Mouse (Mus musculus): ENCODE results near the gene Eif4ebp2. TPM values are rescaled to one million over a fixed set of nuclear protein-coding genes. Genes with fewer than 3 reads are reported as not detected.

Eif4ebp2 gene
- polyA plus RNA-seq, 1 experiment = 27.6 TPM

DNA sequence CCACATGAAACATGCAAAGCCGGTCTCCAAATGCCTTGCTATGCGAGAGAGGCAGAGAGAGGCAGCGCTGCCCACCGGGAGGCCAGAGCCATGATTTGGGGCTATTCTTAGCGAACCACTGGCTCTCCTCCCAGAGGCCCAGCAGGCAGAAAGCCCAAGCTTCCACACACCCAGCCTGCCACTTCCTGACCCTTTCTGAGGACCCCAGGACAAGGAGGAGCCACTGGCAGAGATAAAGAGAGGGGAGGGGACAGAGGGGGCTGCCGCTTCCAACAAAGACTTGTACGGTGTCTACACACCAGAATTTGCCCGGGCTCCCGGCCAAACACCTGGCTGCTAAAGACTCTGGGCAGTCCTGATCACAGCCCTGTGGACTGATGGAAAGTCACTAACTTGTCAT lies 72.3 kb downstream of the Eif4ebp2 start:
- TF ChIP-seq POLR2A (IDR thresholded peaks at IDR 0.05; ENCODE audit: extremely low read depth, insufficient read depth, low read length) (no peak), CTCF (IDR thresholded peaks at IDR 0.05; ENCODE audit: extremely low read depth, insufficient read depth, low read length) (no peak)
- Histone ChIP-seq H3K27ac (ENCODE audit: insufficient read depth, low read length) (no peak overlapping the region), H3K4me3 (ENCODE audit: insufficient read depth, low read length) (no peak overlapping the region), H3K4me1 (ENCODE audit: control insufficient read depth, insufficient read depth, low read length) (no peaks in the 10 kb centered on the region)

GRCm38 (mm10) chr10:61379340-61380040 lies 73.0 kb downstream of the Eif4ebp2 start:
- no peaks in the 10 kb centered on the region for H3K4me1 ChIP-seq (ENCODE audit: control insufficient read depth, insufficient read depth, low read length)
- H3K4me3 ChIP-seq (ENCODE audit: insufficient read depth, low read length) = no peak overlapping the region
- TF ChIP-seq POLR2A (IDR thresholded peaks at IDR 0.05; ENCODE audit: extremely low read depth, insufficient read depth, low read length) (no peak), CTCF (IDR thresholded peaks at IDR 0.05; ENCODE audit: extremely low read depth, insufficient read depth, low read length) (no peak)
- H3K27ac ChIP-seq (ENCODE audit: insufficient read depth, low read length) = no peak overlapping the region

DNA sequence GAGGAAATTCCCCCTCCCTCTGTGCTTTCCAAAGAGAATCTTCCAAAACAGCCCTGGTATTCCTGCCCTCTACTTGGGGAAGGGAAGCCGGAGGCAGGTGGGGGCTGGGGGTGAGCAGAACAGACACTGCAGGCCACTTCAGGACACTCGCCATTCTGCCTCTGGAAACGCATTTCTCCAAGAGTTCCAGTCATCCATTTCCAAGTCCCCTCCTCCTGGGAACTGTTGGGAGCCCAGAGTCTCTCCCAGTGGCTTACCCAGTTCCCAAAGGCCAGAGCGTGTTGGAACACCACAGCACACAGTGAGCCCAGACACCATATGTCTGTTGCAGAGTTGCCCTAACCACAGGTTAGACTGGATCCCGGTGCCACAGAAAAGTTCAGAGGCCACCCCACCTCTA lies 73.8 kb downstream of the Eif4ebp2 start:
- H3K4me1 ChIP-seq (ENCODE audit: control insufficient read depth, insufficient read depth, low read length) = no peaks in the 10 kb centered on the region
- H3K4me3 ChIP-seq (ENCODE audit: insufficient read depth, low read length) = no peak overlapping the region
- TF ChIP-seq POLR2A (IDR thresholded peaks at IDR 0.05; ENCODE audit: extremely low read depth, insufficient read depth, low read length) (no peak), CTCF (IDR thresholded peaks at IDR 0.05; ENCODE audit: extremely low read depth, insufficient read depth, low read length) (no peak)
- no peak overlapping the region for H3K27ac ChIP-seq (ENCODE audit: insufficient read depth, low read length)

Other genes with a start within 250 kb of the Eif4ebp2 start
- 0.23 and 0.29 TPM in 2 replicates for gene Adamts14, start 179.2 kb downstream of the Eif4ebp2 start, polyA plus RNA-seq (2012; rRNA removed)
- gene Prf1, start 154.8 kb downstream of the Eif4ebp2 start, polyA plus RNA-seq (2012; rRNA removed) = 0.11 TPM in 1 of 2 replicates, not detected in the other
- 10.3 and 13.1 TPM in 2 replicates for gene Pald1, start 69.1 kb downstream of the Eif4ebp2 start, polyA plus RNA-seq (2012; rRNA removed)
- 0.75 and 0.81 TPM in 2 replicates for gene Nodal, start 34.7 kb downstream of the Eif4ebp2 start, polyA plus RNA-seq (2012; rRNA removed)
- 21.1 and 22.8 TPM in 2 replicates for gene Lrrc20, start 23.1 kb upstream of the Eif4ebp2 start, polyA plus RNA-seq (2012; rRNA removed)
- 0.35 and 0.57 TPM in 2 replicates for gene Npffr1, start 142.8 kb upstream of the Eif4ebp2 start, polyA plus RNA-seq (2012; rRNA removed)
- gene Ppa1, start 195.9 kb upstream of the Eif4ebp2 start, polyA plus RNA-seq (2012; rRNA removed) = 98.7 and 108 TPM in 2 replicates
- 106 and 108 TPM in 2 replicates for gene Sar1a, start 227.6 kb upstream of the Eif4ebp2 start, polyA plus RNA-seq (2012; rRNA removed)
- gene Tysnd1, start 242.9 kb upstream of the Eif4ebp2 start, polyA plus RNA-seq (2012; rRNA removed) = 23.6 and 25.5 TPM in 2 replicates